Mouse (Mus musculus) olfactory bulb, adult 2 months (tissue): Measurements from ENCODE around the gene Ppp1r9a.

Experiments used
- CTCF ChIP-seq: fragments of 200-500 bp; IDR thresholded peaks from 2 replicates; pipeline ENCODE4 v1.5.1; 2012; ENCODE audit warnings: low read depth, mild to moderate bottlenecking, low read length, moderate library complexity; ENCODE audit not compliant: insufficient read depth
- POLR2A ChIP-seq: fragments of 200-500 bp; IDR thresholded peaks from 2 replicates; pipeline ENCODE4 v1.6.1; 2012; ENCODE audit warnings: mild to moderate bottlenecking, low read depth, low read length, moderate library complexity; ENCODE audit not compliant: insufficient read depth

- TF ChIP-seq POLR2A, result no peak
- TF ChIP-seq CTCF, result no peak
These were observed 108.1 kb downstream of the Ppp1r9a start for GRCm38 (mm10) chr6:5010553-5011416.
